Mouse (Mus musculus) bone marrow, adult 2 months (tissue): Measurements from ENCODE around the gene Spint5.

ENCODE experiments used
- CTCF ChIP-seq: fragments of 200-500 bp; IDR thresholded peaks from 2 replicates; pipeline ENCODE4 v1.5.1; 2011; ENCODE audit warnings: low read length, control low read depth; ENCODE audit not compliant: control insufficient read depth, insufficient read depth
- POLR2A ChIP-seq: fragments of 200-500 bp; IDR thresholded peaks from 2 replicates; pipeline ENCODE4 v1.6.1; 2011; ENCODE audit warnings: low read depth, mild to moderate bottlenecking, control low read depth, low read length, borderline replicate concordance; ENCODE audit not compliant: control insufficient read depth

GRCm38 (mm10) chr2:164739876-164740275, 24.8 kb downstream of the Spint5 start:
- no peak for TF ChIP-seq CTCF
- no peak for TF ChIP-seq POLR2A
